Mouse (Mus musculus): ENCODE results near the gene Map2k5. TPM values are rescaled to one million over a fixed set of nuclear protein-coding genes. Genes with fewer than 3 reads are reported as not detected.

Gene Map2k5
- polyA plus RNA-seq, 1 experiment from 2014 or later: 29.5 TPM

- Histone ChIP-seq H3K27ac (no peak overlapping the region), H3K9ac (ENCODE audit: low read depth, low read length) (no peak overlapping the region), H3K4me2 (ENCODE audit: low read length) (no peak overlapping the region), H3K4me3 (replicated peaks; ENCODE audit: low read depth, low read length) (no peak overlapping the region), H3K27me3 (ENCODE audit: insufficient read depth, low read length) (no peaks in the 10 kb centered on the region), H3K9me3 (replicated peaks; ENCODE audit: low read length) (no peaks in the 10 kb centered on the region), H3K36me3 (ENCODE audit: insufficient read depth, low read length) (0 out of 2 replicates have a peak, but pooled peaks cover 4% of the 10 kb centered on the region), H3K4me1 (replicated peaks; ENCODE audit: insufficient read depth, low read length) (no peaks in the 10 kb centered on the region)
- no peak for TF ChIP-seq CTCF (IDR thresholded peaks at IDR 0.05; ENCODE audit: low read depth)
- DNase-seq (ENCODE audit: low spot score) (no peak), ATAC-seq (replicated peaks; ENCODE audit: low FRiP score, low read depth) (no peak)
- WGBS: 93% methylated on average over 15 of the region's 15 CpGs
These were observed 170.9 kb downstream of the Map2k5 start for GRCm38 (mm10) chr9:63206769-63207276.

- no peak overlapping the region for H3K4me2 ChIP-seq (ENCODE audit: low read length)
- 78% methylated on average over 3 of the region's 3 CpGs for WGBS
- H3K27me3 ChIP-seq (ENCODE audit: insufficient read depth, low read length): no peaks in the 10 kb centered on the region
- H3K36me3 ChIP-seq (ENCODE audit: insufficient read depth, low read length): 0 out of 2 replicates have a peak, but pooled peaks cover 4% of the 10 kb centered on the region
- DNase-seq (ENCODE audit: low spot score) (no peak), ATAC-seq (replicated peaks; ENCODE audit: low FRiP score, low read depth) (no peak)
- 0 out of 2 replicates have a peak, but pooled peaks cover under 1% of the 10 kb centered on the region for H3K4me1 ChIP-seq (replicated peaks; ENCODE audit: insufficient read depth, low read length)
- no peak for TF ChIP-seq CTCF (IDR thresholded peaks at IDR 0.05; ENCODE audit: low read depth)
- no peak overlapping the region for H3K4me3 ChIP-seq (replicated peaks; ENCODE audit: low read depth, low read length)
- no peaks in the 10 kb centered on the region for H3K9me3 ChIP-seq (replicated peaks; ENCODE audit: low read length)
- H3K9ac ChIP-seq (ENCODE audit: low read depth, low read length): no peak overlapping the region
- H3K27ac ChIP-seq: no peak overlapping the region
These were observed 174.2 kb downstream of the Map2k5 start for GRCm38 (mm10) chr9:63203461-63203860.

GRCm38 (mm10) chr9:63201376-63202323 lies 176.1 kb downstream of the Map2k5 start:
- Histone ChIP-seq H3K27ac (peak overlapping the region; percentile 36; the same call in 1 of the 2 replicates), H3K4me3 (replicated peaks; ENCODE audit: low read depth, low read length) (no peak overlapping the region), H3K4me1 (replicated peaks; ENCODE audit: insufficient read depth, low read length) (peaks cover 16% of the 10 kb centered on the region; the same call in 1 of the 2 replicates), H3K36me3 (ENCODE audit: insufficient read depth, low read length) (0 out of 2 replicates have a peak, but pooled peaks cover 4% of the 10 kb centered on the region), H3K9ac (ENCODE audit: low read depth, low read length) (no peak overlapping the region), H3K9me3 (replicated peaks; ENCODE audit: low read length) (no peaks in the 10 kb centered on the region), H3K4me2 (ENCODE audit: low read length) (no peak overlapping the region), H3K27me3 (ENCODE audit: insufficient read depth, low read length) (no peaks in the 10 kb centered on the region)
- ATAC-seq (replicated peaks; ENCODE audit: low FRiP score, low read depth): peak; percentile 90
- peak; percentile 40 for TF ChIP-seq CTCF (IDR thresholded peaks at IDR 0.05; ENCODE audit: low read depth)
- peak; percentile 64 for DNase-seq (ENCODE audit: low spot score)
- 78% methylated on average over 15 of the region's 15 CpGs for WGBS

GRCm38 (mm10) chr9:63197252-63197651 lies 180.4 kb downstream of the Map2k5 start:
- H3K9ac ChIP-seq (ENCODE audit: low read depth, low read length): no peak overlapping the region
- peak overlapping the region; percentile 40 for H3K4me2 ChIP-seq (ENCODE audit: low read length)
- H3K36me3 ChIP-seq (ENCODE audit: insufficient read depth, low read length): no peaks in the 10 kb centered on the region
- ATAC-seq (replicated peaks; ENCODE audit: low FRiP score, low read depth) (no peak), DNase-seq (ENCODE audit: low spot score) (peak; percentile 70)
- TF ChIP-seq CTCF (IDR thresholded peaks at IDR 0.05; ENCODE audit: low read depth): no peak
- no peaks in the 10 kb centered on the region for H3K27me3 ChIP-seq (ENCODE audit: insufficient read depth, low read length)
- H3K4me1 ChIP-seq (replicated peaks; ENCODE audit: insufficient read depth, low read length): peaks cover 27% of the 10 kb centered on the region; the same call in 1 of the 2 replicates
- no peak overlapping the region for H3K4me3 ChIP-seq (replicated peaks; ENCODE audit: low read depth, low read length)
- no peaks in the 10 kb centered on the region for H3K9me3 ChIP-seq (replicated peaks; ENCODE audit: low read length)
- WGBS: 7% methylated on average over 8 of the region's 8 CpGs
- no peak overlapping the region for H3K27ac ChIP-seq

GRCm38 (mm10) chr9:63196114-63196682 lies 181.5 kb downstream of the Map2k5 start:
- peaks cover 27% of the 10 kb centered on the region; the same call in 1 of the 2 replicates for H3K4me1 ChIP-seq (replicated peaks; ENCODE audit: insufficient read depth, low read length)
- no peaks in the 10 kb centered on the region for H3K9me3 ChIP-seq (replicated peaks; ENCODE audit: low read length)
- DNase-seq (ENCODE audit: low spot score): no peak
- H3K36me3 ChIP-seq (ENCODE audit: insufficient read depth, low read length): no peaks in the 10 kb centered on the region
- H3K27ac ChIP-seq: no peak overlapping the region
- H3K27me3 ChIP-seq (ENCODE audit: insufficient read depth, low read length): no peaks in the 10 kb centered on the region
- ATAC-seq (replicated peaks; ENCODE audit: low FRiP score, low read depth): no peak
- 52% methylated on average over 8 of the region's 8 CpGs for WGBS
- no peak overlapping the region for H3K4me3 ChIP-seq (replicated peaks; ENCODE audit: low read depth, low read length)
- no peak for TF ChIP-seq CTCF (IDR thresholded peaks at IDR 0.05; ENCODE audit: low read depth)
- H3K4me2 ChIP-seq (ENCODE audit: low read length): no peak overlapping the region
- H3K9ac ChIP-seq (ENCODE audit: low read depth, low read length): no peak overlapping the region

GRCm38 (mm10) chr9:63195523-63195922 lies 182.2 kb downstream of the Map2k5 start:
- H3K36me3 ChIP-seq (ENCODE audit: insufficient read depth, low read length): no peaks in the 10 kb centered on the region
- no peaks in the 10 kb centered on the region for H3K9me3 ChIP-seq (replicated peaks; ENCODE audit: low read length)
- ATAC-seq (replicated peaks; ENCODE audit: low FRiP score, low read depth): no peak
- DNase-seq (ENCODE audit: low spot score): no peak
- H3K9ac ChIP-seq (ENCODE audit: low read depth, low read length): no peak overlapping the region
- H3K4me2 ChIP-seq (ENCODE audit: low read length): no peak overlapping the region
- H3K27me3 ChIP-seq (ENCODE audit: insufficient read depth, low read length): no peaks in the 10 kb centered on the region
- H3K4me3 ChIP-seq (replicated peaks; ENCODE audit: low read depth, low read length): no peak overlapping the region
- H3K4me1 ChIP-seq (replicated peaks; ENCODE audit: insufficient read depth, low read length): peaks cover 27% of the 10 kb centered on the region; the same call in 1 of the 2 replicates
- no peak for TF ChIP-seq CTCF (IDR thresholded peaks at IDR 0.05; ENCODE audit: low read depth)
- WGBS: 64% methylated on average over 4 of the region's 4 CpGs
- no peak overlapping the region for H3K27ac ChIP-seq

Data from kidney, postnatal 0 days (tissue).